In the genomic region with DNA sequence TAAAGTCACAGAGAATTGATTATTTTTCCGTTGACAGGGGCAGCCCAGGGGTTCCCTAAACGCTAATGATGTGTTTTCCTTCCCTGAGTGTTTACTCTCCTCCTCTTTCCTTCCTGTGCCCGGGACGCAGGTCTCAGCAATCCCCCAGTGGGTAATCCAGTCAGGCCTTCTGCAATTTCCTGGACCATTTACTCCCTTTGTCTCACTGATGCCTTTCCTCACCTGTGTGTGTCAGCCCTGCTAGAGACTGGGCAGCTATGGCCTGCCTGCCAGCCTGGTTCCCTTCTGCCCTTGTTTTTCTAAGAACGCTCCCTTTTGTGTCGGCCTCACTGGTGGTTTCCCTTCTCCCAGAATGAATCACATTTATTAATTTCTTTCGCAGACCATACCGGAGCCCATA, we compare ENCODE assay signal across 20 mouse cellular contexts. TPM values are rescaled to one million over a fixed set of nuclear protein-coding genes. Genes with fewer than 3 reads are reported as not detected.
DNase-seq lines count a peak whose midpoint lies in the region; ATAC-seq lines count a peak whose summit lies in the region.
"Had no signal": no experiment of that assay in that cellular context is flagged by ENCODE, and none has a peak within 500 bp of the region (broad histone marks: within the 10 kb centered on the region; RNA-seq: fewer than 3 reads in every experiment).

No protein-coding gene starts in this region.

- peaks cover 24% of the 10 kb centered on the region for H3K4me1 ChIP-seq in kidney, embryonic 16.5 days (ENCODE audit: insufficient read depth, low read length)
- peaks cover 24% of the 10 kb centered on the region for H3K4me1 ChIP-seq in embryonic facial prominence, embryonic 13.5 days
- H3K4me1 ChIP-seq: liver, embryonic 12.5 days had no signal

- no peaks in the 10 kb centered on the region for H3K9me3 ChIP-seq in kidney, embryonic 16.5 days (ENCODE audit: low read length)
- H3K9me3 ChIP-seq in embryonic facial prominence, embryonic 13.5 days, result no peaks in the 10 kb centered on the region
- H3K9me3 ChIP-seq: heart, embryonic 15.5 days; liver, embryonic 12.5 days; midbrain, embryonic 13.5 days; stomach, embryonic 15.5 days had no signal

- H3K27me3 ChIP-seq in kidney, embryonic 16.5 days (ENCODE audit: insufficient read depth, low read length), result 0 out of 2 replicates have a peak, but pooled peaks cover 3% of the 10 kb centered on the region
- H3K27me3 ChIP-seq in embryonic facial prominence, embryonic 13.5 days, result peaks cover 18% of the 10 kb centered on the region
- H3K27me3 ChIP-seq: heart, embryonic 15.5 days; liver, embryonic 12.5 days; midbrain, embryonic 13.5 days; stomach, embryonic 15.5 days had no signal

- WGBS in kidney, embryonic 16.5 days, result 6% methylated on average over 8 of the region's 8 CpGs
- WGBS in embryonic facial prominence, embryonic 13.5 days, result 20% methylated on average over 8 of the region's 8 CpGs

- no peak for DNase-seq in kidney, postnatal 25 days
- peak; percentile 49 for DNase-seq in forelimb bud, embryonic 11.5 days (ENCODE audit: low read depth, low spot score)
- peak; percentile 30 for DNase-seq in mesoderm, embryonic 11.5 days (ENCODE audit: low read depth, low spot score)
- no peak for DNase-seq in ovary, postnatal 36 days (ENCODE audit: low spot score)
- no peak for DNase-seq in cerebellum, postnatal 14 days
- DNase-seq: adrenal gland, postnatal 10 days; cerebellum, adult 9-11 months; embryo, embryonic 11 days; heart, adult 11 months; kidney, adult 9 months; spleen, adult 18-20 months had no signal

- H3K4me2 ChIP-seq in kidney, embryonic 16.5 days (replicated peaks; ENCODE audit: low read depth, low read length), result no peak overlapping the region
- H3K4me2 ChIP-seq in embryonic facial prominence, embryonic 13.5 days, result no peak overlapping the region
- H3K4me2 ChIP-seq: heart, embryonic 15.5 days; liver, embryonic 12.5 days; midbrain, embryonic 13.5 days; stomach, embryonic 15.5 days had no signal

- H3K4me3 ChIP-seq in kidney, embryonic 16.5 days (ENCODE audit: low read length), result no peak overlapping the region
- H3K4me3 ChIP-seq in embryonic facial prominence, embryonic 13.5 days, result no peak overlapping the region
- H3K4me3 ChIP-seq: heart, embryonic 15.5 days; left cerebral cortex, adult 2 months; liver, embryonic 12.5 days; midbrain, embryonic 13.5 days; stomach, embryonic 15.5 days had no signal

- 0 out of 2 replicates have a peak, but pooled peaks have one; percentile 36 for ATAC-seq in kidney, embryonic 16.5 days (ENCODE audit: low FRiP score, low TSS enrichment)
- ATAC-seq in embryonic facial prominence, embryonic 13.5 days (ENCODE audit: insufficient number of reproducible peaks, insufficient read depth, low FRiP score, low TSS enrichment, low read depth), result no peak
- ATAC-seq: CD4-positive, CD25-positive, alpha-beta regulatory T cell, adult 4 months; liver, embryonic 12.5 days; lung, postnatal 0 days; midbrain, embryonic 13.5 days had no signal

- peak overlapping the region; percentile 47; the same call in 1 of the 2 replicates for H3K27ac ChIP-seq in kidney, embryonic 16.5 days (ENCODE audit: low read length)
- H3K27ac ChIP-seq in embryonic facial prominence, embryonic 13.5 days, result no peak overlapping the region
- H3K27ac ChIP-seq: heart, embryonic 15.5 days; left cerebral cortex, adult 2 months; liver, embryonic 12.5 days; midbrain, embryonic 13.5 days; stomach, embryonic 15.5 days had no signal

- no peaks in the 10 kb centered on the region for H3K36me3 ChIP-seq in kidney, embryonic 16.5 days (ENCODE audit: insufficient read depth, low read length)
- H3K36me3 ChIP-seq in embryonic facial prominence, embryonic 13.5 days, result no peaks in the 10 kb centered on the region
- H3K36me3 ChIP-seq: heart, embryonic 15.5 days; liver, embryonic 12.5 days; midbrain, embryonic 13.5 days; stomach, embryonic 15.5 days had no signal

- H3K9ac ChIP-seq in kidney, embryonic 16.5 days (replicated peaks; ENCODE audit: low read length), result peak overlapping the region; percentile 33
- H3K9ac ChIP-seq in embryonic facial prominence, embryonic 13.5 days, result 0 out of 2 replicates have a peak overlapping the region, but pooled peaks have one; percentile 11
- H3K9ac ChIP-seq: heart, embryonic 15.5 days; liver, embryonic 12.5 days; midbrain, embryonic 13.5 days; stomach, embryonic 15.5 days had no signal

RNA-seq across cellular contexts. Expression of a gene that starts 49.4 kb away (rescaled TPM):
- 12.8 and 13.0 TPM in 2 replicates for polyA plus RNA-seq in kidney, embryonic 16.5 days (2015; fragmentation: Nextera tagmentation; extraction: Ambion mirVana)
- polyA plus RNA-seq in embryonic facial prominence, embryonic 13.5 days (2015; fragmentation: Nextera tagmentation; extraction: Ambion mirVana), result 9.4 and 10.0 TPM in 2 replicates
- polyA plus RNA-seq: CD4-positive, CD25-positive, alpha-beta regulatory T cell, adult 4 months had no signal

Comparison
In these comparisons a context has a peak if more than half of its experiments do, and no peak if none do; other contexts are left out.
1. DNase-seq: peak in forelimb bud, embryonic 11.5 days (single experiment) and mesoderm, embryonic 11.5 days (single experiment); none in kidney, postnatal 25 days (0 of 2), ovary, postnatal 36 days (single experiment) and cerebellum, postnatal 14 days (0 of 2).